Mouse (Mus musculus) gastrocnemius, adult 8-10 months (tissue): ENCODE data around the gene Mta3. TPM values are rescaled to one million over a fixed set of nuclear protein-coding genes. Genes with fewer than 3 reads are reported as not detected.

Experiments used
- DNase-seq, 2 experiments: peaks; one replicate each; pipeline ENCODE4 v3.0.0; 2022; ENCODE audit warnings: low spot score in 2 of 2
- total RNA-seq, 4 experiments: library from RNA; stranded (reverse); gene quantifications; 2 replicates each; pipeline ENCODE4 v1.2.4; 2022

Gene Mta3
- total RNA-seq, 4 experiments from 2014 or later: 6.1 to 8.8 (median 7.3) TPM

GRCm38 (mm10) chr17:83758096-83758495, 52.1 kb downstream of the Mta3 start:
- DNase-seq: peak; percentile 12 to 40

- no peak for DNase-seq
These were observed 53.6 kb downstream of the Mta3 start for GRCm38 (mm10) chr17:83759547-83759946.

GRCm38 (mm10) chr17:83764538-83764937, 58.6 kb downstream of the Mta3 start:
- no peak for DNase-seq

DNA sequence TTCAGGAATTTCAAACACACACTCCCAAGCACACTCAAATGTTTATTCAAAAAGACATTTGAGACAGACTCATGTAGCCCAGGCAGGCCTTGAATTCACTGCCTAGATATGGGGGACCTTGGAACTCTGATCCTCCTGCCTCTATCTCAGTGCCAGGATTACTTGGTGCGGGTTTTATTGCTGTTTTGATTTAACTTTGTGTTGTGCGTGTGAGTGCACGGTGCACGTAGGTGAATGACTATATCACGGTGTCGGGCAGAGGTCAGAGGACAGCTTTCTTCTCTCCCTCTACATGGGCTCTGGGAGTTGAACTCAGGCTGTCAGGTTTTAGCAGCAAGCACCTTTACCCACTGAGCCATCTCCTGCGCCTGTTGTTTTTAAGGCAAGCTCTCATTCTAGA, 61.1 kb downstream of the Mta3 start:
- no peak for DNase-seq

- DNase-seq: no peak
These were observed 62.3 kb downstream of the Mta3 start for GRCm38 (mm10) chr17:83768309-83768708.

DNA sequence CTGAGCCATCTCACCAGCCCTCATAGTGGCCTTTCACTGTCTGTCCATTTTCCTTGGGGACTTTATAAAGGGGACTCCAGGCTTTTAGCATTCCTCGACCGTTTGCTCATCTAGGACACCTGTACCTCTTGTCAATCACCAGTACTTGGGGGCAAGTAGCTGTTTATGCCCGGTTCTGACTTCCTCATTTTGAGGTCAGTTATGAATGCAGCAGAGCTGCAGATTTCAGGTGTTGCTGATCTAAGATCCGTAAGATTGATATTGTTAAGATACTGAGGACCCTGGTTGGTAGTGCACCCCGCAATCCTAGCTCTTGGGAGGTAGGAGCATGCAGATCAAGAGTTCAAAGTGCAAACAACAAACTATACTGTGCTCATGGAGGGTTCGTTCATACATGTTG, 64.4 kb downstream of the Mta3 start:
- no peak for DNase-seq

GRCm38 (mm10) chr17:83770931-83771330, 65.0 kb downstream of the Mta3 start:
- DNase-seq: no peak

- DNase-seq: no peak
These were observed 66.1 kb downstream of the Mta3 start for GRCm38 (mm10) chr17:83772110-83772509.

DNA sequence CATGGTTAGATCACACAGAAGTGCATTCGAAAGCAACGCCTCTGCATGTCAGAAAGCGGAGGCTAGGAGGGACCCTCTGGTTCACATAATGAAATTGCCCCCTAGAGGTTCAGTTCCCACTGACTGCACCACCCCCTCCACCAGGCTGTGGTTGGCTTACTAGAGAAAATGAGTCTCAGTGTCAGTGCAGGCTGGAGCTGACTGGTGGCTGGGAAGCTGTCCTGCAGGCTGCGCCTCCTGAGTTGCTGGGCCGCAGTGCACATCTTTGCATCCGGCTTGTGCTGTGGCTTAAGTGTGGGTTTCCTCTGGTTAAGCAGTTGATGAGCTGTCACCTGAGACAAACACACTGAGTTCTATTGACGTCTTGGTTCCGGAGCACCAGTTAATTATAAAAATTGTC, 66.7 kb downstream of the Mta3 start:
- DNase-seq: no peak

DNA sequence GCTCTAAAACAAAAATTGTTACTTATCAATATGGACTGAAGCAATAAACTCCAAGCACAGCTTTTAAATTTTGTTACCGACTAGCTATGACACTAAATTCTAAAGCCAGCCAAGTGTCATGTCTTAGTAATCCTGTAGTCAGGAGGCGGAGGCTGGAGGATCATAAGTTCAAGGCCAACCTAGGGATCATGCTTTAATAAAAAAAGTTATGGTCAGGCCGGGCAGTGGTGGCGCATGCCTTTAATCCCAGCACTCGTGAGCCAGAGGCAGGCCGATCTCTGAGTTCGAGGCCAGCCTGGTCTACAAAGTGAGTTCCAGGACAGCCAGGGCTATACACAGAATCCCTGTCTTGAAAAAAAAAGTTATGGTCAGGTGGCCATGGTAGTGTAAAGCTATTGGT, 71.0 kb downstream of the Mta3 start:
- no peak for DNase-seq

GRCm38 (mm10) chr17:83777462-83778051, 71.6 kb downstream of the Mta3 start:
- no peak for DNase-seq

DNA sequence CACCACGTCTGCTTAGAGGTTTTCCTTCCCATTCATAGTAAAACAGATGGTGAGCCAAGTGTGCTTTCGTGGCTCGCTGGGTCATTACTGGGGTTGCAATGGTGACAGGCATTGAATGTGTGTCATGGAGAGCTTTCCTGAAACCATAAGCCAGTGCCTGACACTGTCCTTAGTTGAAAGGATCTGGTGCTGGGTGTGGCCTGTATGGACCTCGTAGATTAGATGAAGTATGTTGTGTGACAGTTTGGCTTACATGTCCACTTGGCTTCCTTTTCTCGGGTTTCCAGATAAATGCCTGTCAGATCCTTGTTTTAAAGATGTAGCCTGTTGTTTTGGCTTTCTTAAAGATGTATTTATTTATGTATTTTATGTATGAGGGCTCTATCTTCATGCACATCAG, 74.3 kb downstream of the Mta3 start:
- DNase-seq: no peak

DNA sequence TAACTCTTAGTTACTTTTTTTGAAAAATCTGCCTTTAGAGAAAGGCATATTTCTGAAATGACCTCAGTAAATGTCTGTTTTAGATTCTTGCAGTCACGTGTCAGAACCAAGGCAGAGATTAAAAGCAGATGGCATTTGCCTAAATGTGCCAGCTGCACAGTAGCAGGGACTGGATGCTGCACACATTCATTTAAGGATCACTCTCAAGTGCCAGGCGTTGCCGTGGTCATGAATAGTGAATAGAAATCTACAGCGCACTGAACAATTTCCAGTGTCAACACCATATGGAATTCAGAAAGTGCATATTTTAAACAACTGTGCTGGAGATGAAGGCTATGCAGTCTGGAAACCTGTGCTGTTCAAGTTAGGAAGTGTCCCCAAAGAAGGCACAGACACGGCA, 76.8 kb downstream of the Mta3 start:
- no peak for DNase-seq

DNA sequence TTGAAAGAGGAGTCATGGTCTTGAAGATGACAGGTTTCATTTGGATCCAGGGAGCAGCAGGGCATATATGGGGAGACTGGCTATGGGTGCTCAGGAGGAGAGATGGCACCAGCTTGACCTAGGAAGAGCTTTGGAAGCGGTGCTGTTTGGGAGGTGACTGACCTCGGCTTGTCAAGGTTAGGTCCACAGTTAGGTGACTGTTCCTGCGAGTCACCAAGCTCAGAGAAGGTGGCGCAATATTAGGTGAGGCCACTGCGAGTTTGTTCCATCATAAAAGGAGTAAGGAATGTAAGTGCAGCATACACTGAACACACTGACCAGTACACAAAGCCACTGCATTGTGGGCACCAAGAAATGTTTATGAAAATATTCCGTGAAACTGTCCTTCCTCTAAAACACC, 80.5 kb downstream of the Mta3 start:
- DNase-seq: no peak

- no peak for DNase-seq
These were observed 84.2 kb downstream of the Mta3 start for GRCm38 (mm10) chr17:83790158-83790557.

DNA sequence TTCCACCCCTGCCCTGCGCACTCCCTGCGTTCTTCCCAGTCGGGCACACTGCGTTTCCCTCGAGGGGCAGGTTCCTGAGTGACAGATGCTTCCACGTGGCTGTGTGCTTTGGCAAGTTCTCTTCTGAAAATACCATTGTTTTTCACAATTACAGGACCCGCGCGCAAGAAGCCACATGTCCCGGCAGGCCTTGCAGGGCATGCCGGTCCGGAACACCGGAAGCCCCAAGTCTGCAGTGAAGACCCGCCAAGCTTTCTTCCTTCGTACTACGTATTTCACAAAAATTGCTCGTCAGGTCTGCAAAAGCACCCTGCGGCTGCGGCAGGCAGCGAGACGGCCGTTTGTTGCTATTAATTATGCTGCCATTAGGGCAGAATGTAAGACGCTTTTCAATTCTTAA, 86.4 kb downstream of the Mta3 start:
- DNase-seq: no peak

DNA sequence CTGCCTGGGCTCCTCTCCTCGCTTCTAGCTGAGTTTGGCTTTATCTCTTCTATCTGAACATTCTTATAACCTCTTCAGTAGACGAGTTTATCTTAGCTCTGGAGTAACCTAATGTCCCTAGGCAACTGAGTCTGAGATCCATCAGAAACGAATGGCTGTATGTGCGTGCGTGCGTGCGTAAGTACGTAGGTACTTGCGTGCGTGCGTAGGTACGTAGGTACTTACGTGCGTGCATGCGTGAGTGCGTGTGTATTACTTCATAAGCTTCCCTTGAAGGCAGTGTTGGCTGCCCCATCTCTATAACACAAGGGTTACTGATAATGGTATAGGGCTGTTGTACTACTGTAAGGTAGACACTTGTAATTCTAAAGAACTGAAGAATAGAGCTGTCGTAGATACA, 89.2 kb downstream of the Mta3 start:
- DNase-seq: no peak

DNA sequence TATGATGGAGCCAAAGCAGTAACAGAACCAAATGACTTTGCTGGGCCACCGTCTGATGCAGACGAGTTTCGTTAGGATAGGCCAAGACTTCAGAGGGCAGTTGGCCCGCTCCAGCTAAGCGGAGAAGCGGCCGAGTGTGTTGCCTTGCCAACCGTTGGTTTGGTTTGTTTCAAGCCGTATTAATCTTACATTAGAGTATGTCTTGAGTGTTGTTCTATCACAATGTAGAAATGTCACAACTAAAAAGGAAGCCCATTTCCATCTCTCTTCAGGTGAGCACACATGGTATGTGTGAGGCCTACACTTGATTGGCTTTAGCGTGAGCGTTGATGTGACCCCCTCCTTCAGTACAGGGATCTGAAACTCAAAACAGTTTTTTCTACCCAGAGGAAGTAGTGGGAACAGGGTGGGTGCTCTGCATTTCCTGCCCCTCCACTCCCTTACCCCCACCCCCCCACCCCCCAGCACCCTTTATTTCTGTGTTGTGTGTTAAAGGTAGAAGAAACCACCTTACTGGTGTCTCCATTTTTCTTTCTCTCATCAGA, 93.6 kb downstream of the Mta3 start:
- no peak for DNase-seq

DNA sequence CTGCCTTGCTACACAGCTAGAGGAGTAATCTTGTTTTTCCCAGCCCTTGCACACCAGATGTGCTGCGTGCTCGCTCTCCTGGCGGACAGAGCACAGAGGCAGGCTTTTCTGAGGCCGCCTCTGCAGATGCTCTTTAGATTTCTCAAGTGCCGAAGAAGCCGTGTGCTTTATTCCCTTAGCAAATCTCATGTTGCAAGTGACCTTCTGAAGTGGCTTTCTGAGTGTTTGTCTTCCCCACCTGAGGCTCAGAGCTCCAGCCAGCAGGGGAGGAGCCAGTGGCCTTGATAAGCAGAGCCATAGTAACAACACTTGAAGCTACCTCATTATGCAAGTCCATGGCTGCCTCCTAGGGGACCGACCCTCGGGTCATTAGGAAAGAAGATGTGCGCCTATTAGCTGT, 98.0 kb downstream of the Mta3 start:
- DNase-seq: no peak

- DNase-seq: no peak
These were observed 99.1 kb downstream of the Mta3 start for GRCm38 (mm10) chr17:83805078-83805477.

- no peak for DNase-seq
These were observed 101.4 kb downstream of the Mta3 start for GRCm38 (mm10) chr17:83807345-83807744.

DNA sequence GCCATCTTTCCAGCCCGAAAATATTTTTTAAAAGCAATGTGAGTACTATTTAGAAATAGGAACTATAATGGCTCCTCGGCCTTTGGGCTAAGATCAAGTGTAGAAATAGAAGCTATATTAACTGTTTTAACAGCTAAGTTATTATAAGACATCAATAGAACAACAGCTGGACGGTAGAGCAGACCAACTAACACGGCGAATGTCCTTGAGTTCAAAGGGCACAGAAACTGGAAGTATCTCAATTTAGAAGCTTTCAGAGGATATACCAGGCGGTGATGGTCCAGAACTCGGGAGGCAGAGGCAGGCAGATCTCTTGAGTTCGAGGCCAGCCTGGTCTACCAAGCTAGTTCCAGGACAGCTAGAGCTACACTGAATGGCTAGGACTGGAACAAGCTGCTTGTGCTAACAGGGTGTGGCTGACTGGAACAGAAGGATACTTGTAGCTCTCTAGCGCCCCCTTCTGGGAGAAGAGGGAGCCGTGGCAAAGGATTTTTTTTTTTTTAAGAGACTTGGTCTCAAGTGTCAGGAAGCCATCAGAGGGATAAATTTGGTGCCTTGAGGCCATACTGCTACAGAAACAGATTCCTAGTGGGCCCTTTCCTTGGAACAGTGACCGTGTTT, 101.9 kb downstream of the Mta3 start:
- peak; percentile 33 to 39 for DNase-seq

- DNase-seq: no peak
These were observed 102.6 kb downstream of the Mta3 start for GRCm38 (mm10) chr17:83808476-83809098.
